Mouse (Mus musculus): ENCODE measurements around the gene Uso1. TPM values are rescaled to one million over a fixed set of nuclear protein-coding genes. Genes with fewer than 3 reads are reported as not detected.

The Uso1 gene
- polyA plus RNA-seq, 1 experiment from 2014 or later = 34.1 TPM

DNA sequence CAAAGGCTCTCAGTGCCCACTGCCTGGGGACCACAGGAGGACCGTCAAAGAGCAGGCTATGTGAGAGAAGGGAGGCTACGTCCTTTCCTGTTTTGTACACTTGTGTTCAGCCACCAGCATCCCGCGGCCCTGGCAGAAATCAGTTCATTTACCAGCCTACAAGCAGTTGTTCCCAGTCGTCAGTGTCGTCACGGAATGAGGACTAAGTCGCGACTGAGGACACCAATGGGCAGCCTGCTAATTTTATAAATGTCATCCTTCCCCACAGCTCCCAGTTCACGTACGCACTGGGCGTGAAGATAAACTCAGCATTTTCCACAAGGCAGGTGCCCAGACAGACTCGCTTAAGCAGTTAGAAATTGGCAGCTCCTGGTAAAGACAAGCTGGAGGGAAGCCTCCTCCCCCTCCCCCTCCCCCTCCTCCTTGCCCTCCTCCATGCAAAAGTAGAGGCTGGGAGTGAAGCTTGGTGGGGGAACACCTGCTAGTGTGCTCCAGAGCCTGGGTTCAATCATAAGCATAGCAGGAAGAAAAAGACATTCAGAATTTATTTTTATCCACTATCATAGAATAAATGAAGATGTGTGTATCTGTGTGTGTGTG lies 33.8 kb upstream of the Uso1 start:
- Histone ChIP-seq H3K27me3 (ENCODE audit: control insufficient read depth, insufficient read depth, low read length) (no peaks in the 10 kb centered on the region), H3K9ac (ENCODE audit: low read depth, low read length) (no peak overlapping the region), H3K4me3 (ENCODE audit: low read depth, low read length) (no peak overlapping the region), H3K9me3 (ENCODE audit: control insufficient read depth, low read length) (no peaks in the 10 kb centered on the region), H3K4me1 (replicated peaks; ENCODE audit: control insufficient read depth, insufficient read depth, low read length) (no peaks in the 10 kb centered on the region), H3K4me2 (replicated peaks; ENCODE audit: low read depth, low read length) (no peak overlapping the region), H3K27ac (ENCODE audit: low read depth, low read length) (no peak overlapping the region), H3K36me3 (ENCODE audit: control insufficient read depth, insufficient read depth, low read length) (no peaks in the 10 kb centered on the region)
- 81% methylated on average over 13 of the region's 13 CpGs for WGBS
- no peak for DNase-seq (ENCODE audit: low spot score)
- ATAC-seq (ENCODE audit: low FRiP score) = no peak

GRCm38 (mm10) chr5:92106327-92107125 lies 31.2 kb upstream of the Uso1 start:
- ATAC-seq (ENCODE audit: low FRiP score) (no peak), DNase-seq (ENCODE audit: low spot score) (no peak)
- no peak overlapping the region for H3K9ac ChIP-seq (ENCODE audit: low read depth, low read length)
- H3K36me3 ChIP-seq (ENCODE audit: control insufficient read depth, insufficient read depth, low read length) = no peaks in the 10 kb centered on the region
- 53% methylated on average over 10 of the region's 10 CpGs for WGBS
- no peak overlapping the region for H3K4me3 ChIP-seq (ENCODE audit: low read depth, low read length)
- no peak overlapping the region for H3K4me2 ChIP-seq (replicated peaks; ENCODE audit: low read depth, low read length)
- H3K27ac ChIP-seq (ENCODE audit: low read depth, low read length) = no peak overlapping the region
- no peaks in the 10 kb centered on the region for H3K27me3 ChIP-seq (ENCODE audit: control insufficient read depth, insufficient read depth, low read length)
- H3K9me3 ChIP-seq (ENCODE audit: control insufficient read depth, low read length) = no peaks in the 10 kb centered on the region
- no peaks in the 10 kb centered on the region for H3K4me1 ChIP-seq (replicated peaks; ENCODE audit: control insufficient read depth, insufficient read depth, low read length)

- Histone ChIP-seq H3K4me1 (replicated peaks; ENCODE audit: control insufficient read depth, insufficient read depth, low read length) (no peaks in the 10 kb centered on the region), H3K36me3 (ENCODE audit: control insufficient read depth, insufficient read depth, low read length) (no peaks in the 10 kb centered on the region), H3K27me3 (ENCODE audit: control insufficient read depth, insufficient read depth, low read length) (no peaks in the 10 kb centered on the region), H3K9ac (ENCODE audit: low read depth, low read length) (no peak overlapping the region), H3K9me3 (ENCODE audit: control insufficient read depth, low read length) (no peaks in the 10 kb centered on the region), H3K4me2 (replicated peaks; ENCODE audit: low read depth, low read length) (no peak overlapping the region), H3K4me3 (ENCODE audit: low read depth, low read length) (no peak overlapping the region), H3K27ac (ENCODE audit: low read depth, low read length) (no peak overlapping the region)
- DNase-seq (ENCODE audit: low spot score) = no peak
- ATAC-seq (ENCODE audit: low FRiP score) = no peak
- 87% methylated on average over 4 of the region's 4 CpGs for WGBS
Measured at GRCm38 (mm10) chr5:92107282-92107681, 30.5 kb upstream of the Uso1 start.

DNA sequence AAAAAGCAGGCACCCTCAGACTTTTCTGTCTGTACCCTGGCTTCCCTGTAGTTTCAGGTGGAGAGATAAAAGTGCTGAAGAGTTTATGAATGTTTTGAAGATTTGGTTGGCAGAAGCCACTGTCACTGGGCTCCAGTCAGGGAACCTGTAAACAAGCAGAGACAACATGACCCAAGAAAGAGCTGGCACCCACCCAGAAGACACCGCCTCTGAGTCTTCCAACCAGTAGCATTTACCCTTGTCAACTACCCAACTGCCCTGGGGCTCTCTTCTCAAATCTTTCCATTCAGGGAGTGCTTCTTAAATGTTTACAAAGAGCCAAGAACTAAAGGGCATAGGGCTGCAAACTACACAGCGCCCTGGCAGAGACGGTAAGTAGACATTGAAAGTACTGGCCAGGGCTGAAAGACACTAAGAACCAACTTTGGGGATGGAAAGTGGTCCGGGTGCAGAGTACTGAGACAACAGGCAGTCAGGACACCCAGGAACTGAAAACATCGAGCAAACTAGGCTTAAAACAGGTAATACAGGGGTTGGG lies 26.9 kb upstream of the Uso1 start:
- no peak overlapping the region for H3K4me2 ChIP-seq (replicated peaks; ENCODE audit: low read depth, low read length)
- H3K9ac ChIP-seq (ENCODE audit: low read depth, low read length) = no peak overlapping the region
- ATAC-seq (ENCODE audit: low FRiP score) = no peak
- H3K9me3 ChIP-seq (ENCODE audit: control insufficient read depth, low read length) = no peaks in the 10 kb centered on the region
- H3K4me3 ChIP-seq (ENCODE audit: low read depth, low read length) = no peak overlapping the region
- H3K4me1 ChIP-seq (replicated peaks; ENCODE audit: control insufficient read depth, insufficient read depth, low read length) = no peaks in the 10 kb centered on the region
- no peak overlapping the region for H3K27ac ChIP-seq (ENCODE audit: low read depth, low read length)
- no peak for DNase-seq (ENCODE audit: low spot score)
- no peaks in the 10 kb centered on the region for H3K27me3 ChIP-seq (ENCODE audit: control insufficient read depth, insufficient read depth, low read length)
- H3K36me3 ChIP-seq (ENCODE audit: control insufficient read depth, insufficient read depth, low read length) = no peaks in the 10 kb centered on the region
- 93% methylated on average over 5 of the region's 5 CpGs for WGBS

DNA sequence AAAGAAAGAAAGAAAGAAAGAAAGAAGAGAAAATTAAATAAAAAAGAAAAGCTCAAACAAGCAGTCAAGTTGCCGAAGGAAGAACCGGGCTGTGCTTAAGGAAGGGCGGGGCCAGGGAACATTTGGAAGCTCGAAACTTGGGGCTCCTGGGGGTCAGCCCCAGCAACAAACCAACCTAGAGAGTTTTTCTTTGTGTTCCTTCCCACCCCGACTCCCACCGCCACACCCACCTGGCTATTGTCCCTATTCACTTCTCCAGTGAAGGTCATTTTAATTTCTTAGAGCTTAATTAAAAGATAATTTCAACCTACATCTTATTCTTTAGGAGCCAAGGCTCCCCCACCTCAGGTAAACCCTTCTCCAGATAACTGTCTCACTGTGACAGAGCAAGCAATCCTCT lies 25.6 kb upstream of the Uso1 start:
- Histone ChIP-seq H3K27me3 (ENCODE audit: control insufficient read depth, insufficient read depth, low read length) (no peaks in the 10 kb centered on the region), H3K9me3 (ENCODE audit: control insufficient read depth, low read length) (no peaks in the 10 kb centered on the region), H3K4me2 (replicated peaks; ENCODE audit: low read depth, low read length) (0 out of 2 replicates have a peak overlapping the region, but pooled peaks have one; percentile 14), H3K4me1 (replicated peaks; ENCODE audit: control insufficient read depth, insufficient read depth, low read length) (no peaks in the 10 kb centered on the region), H3K36me3 (ENCODE audit: control insufficient read depth, insufficient read depth, low read length) (no peaks in the 10 kb centered on the region), H3K4me3 (ENCODE audit: low read depth, low read length) (no peak overlapping the region), H3K9ac (ENCODE audit: low read depth, low read length) (no peak overlapping the region), H3K27ac (ENCODE audit: low read depth, low read length) (no peak overlapping the region)
- ATAC-seq (ENCODE audit: low FRiP score) (no peak), DNase-seq (ENCODE audit: low spot score) (no peak)
- WGBS = 9% methylated on average over 6 of the region's 6 CpGs

- Histone ChIP-seq H3K27me3 (ENCODE audit: control insufficient read depth, insufficient read depth, low read length) (no peaks in the 10 kb centered on the region), H3K4me3 (ENCODE audit: low read depth, low read length) (peak overlapping the region; percentile 3; the same call in 1 of the 2 replicates), H3K4me2 (replicated peaks; ENCODE audit: low read depth, low read length) (peak overlapping the region; percentile 14; the same call in 1 of the 2 replicates), H3K4me1 (replicated peaks; ENCODE audit: control insufficient read depth, insufficient read depth, low read length) (no peaks in the 10 kb centered on the region), H3K9me3 (ENCODE audit: control insufficient read depth, low read length) (no peaks in the 10 kb centered on the region), H3K36me3 (ENCODE audit: control insufficient read depth, insufficient read depth, low read length) (no peaks in the 10 kb centered on the region), H3K27ac (ENCODE audit: low read depth, low read length) (no peak overlapping the region), H3K9ac (ENCODE audit: low read depth, low read length) (no peak overlapping the region)
- under 1% methylated on average over 10 of the region's 10 CpGs for WGBS
- ATAC-seq (ENCODE audit: low FRiP score) = no peak
- DNase-seq (ENCODE audit: low spot score) = peak; percentile 17
Measured at GRCm38 (mm10) chr5:92112585-92112984, 25.2 kb upstream of the Uso1 start.

- no peaks in the 10 kb centered on the region for H3K36me3 ChIP-seq (ENCODE audit: control insufficient read depth, insufficient read depth, low read length)
- H3K27ac ChIP-seq (ENCODE audit: low read depth, low read length) = no peak overlapping the region
- 89% methylated on average over 7 of the region's 7 CpGs for WGBS
- no peak for DNase-seq (ENCODE audit: low spot score)
- H3K9me3 ChIP-seq (ENCODE audit: control insufficient read depth, low read length) = no peaks in the 10 kb centered on the region
- H3K9ac ChIP-seq (ENCODE audit: low read depth, low read length) = no peak overlapping the region
- H3K27me3 ChIP-seq (ENCODE audit: control insufficient read depth, insufficient read depth, low read length) = no peaks in the 10 kb centered on the region
- H3K4me1 ChIP-seq (replicated peaks; ENCODE audit: control insufficient read depth, insufficient read depth, low read length) = no peaks in the 10 kb centered on the region
- H3K4me2 ChIP-seq (replicated peaks; ENCODE audit: low read depth, low read length) = no peak overlapping the region
- ATAC-seq (ENCODE audit: low FRiP score) = no peak
- H3K4me3 ChIP-seq (ENCODE audit: low read depth, low read length) = no peak overlapping the region
Measured at GRCm38 (mm10) chr5:92113484-92113883, 24.3 kb upstream of the Uso1 start.

- DNase-seq (ENCODE audit: low spot score) (no peak), ATAC-seq (ENCODE audit: low FRiP score) (no peak)
- 85% methylated on average over 6 of the region's 6 CpGs for WGBS
- H3K9me3 ChIP-seq (ENCODE audit: control insufficient read depth, low read length) = no peaks in the 10 kb centered on the region
- H3K27me3 ChIP-seq (ENCODE audit: control insufficient read depth, insufficient read depth, low read length) = no peaks in the 10 kb centered on the region
- no peak overlapping the region for H3K9ac ChIP-seq (ENCODE audit: low read depth, low read length)
- no peaks in the 10 kb centered on the region for H3K36me3 ChIP-seq (ENCODE audit: control insufficient read depth, insufficient read depth, low read length)
- no peaks in the 10 kb centered on the region for H3K4me1 ChIP-seq (replicated peaks; ENCODE audit: control insufficient read depth, insufficient read depth, low read length)
- H3K27ac ChIP-seq (ENCODE audit: low read depth, low read length) = no peak overlapping the region
- no peak overlapping the region for H3K4me3 ChIP-seq (ENCODE audit: low read depth, low read length)
- H3K4me2 ChIP-seq (replicated peaks; ENCODE audit: low read depth, low read length) = no peak overlapping the region
Measured at GRCm38 (mm10) chr5:92114223-92114622, 23.5 kb upstream of the Uso1 start.

DNA sequence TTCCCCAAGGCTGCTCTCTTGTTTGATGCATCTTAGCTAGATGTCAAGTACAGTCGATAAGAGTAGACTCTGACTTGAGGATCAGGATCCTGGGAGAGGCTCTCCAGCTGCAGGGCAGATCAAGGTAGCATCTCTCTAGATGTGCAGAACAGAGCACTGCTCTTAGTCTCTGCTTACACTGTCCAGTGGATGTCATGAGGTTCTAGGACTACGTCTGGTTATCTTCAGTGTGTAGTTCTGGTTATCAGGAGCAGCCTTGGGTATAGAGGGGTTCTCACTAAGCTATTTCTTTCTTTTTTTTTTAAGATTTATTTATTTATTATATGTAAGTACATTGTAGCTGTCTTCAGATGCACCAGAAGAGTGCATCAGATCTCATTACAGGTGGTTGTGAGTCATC lies 22.8 kb upstream of the Uso1 start:
- no peak for ATAC-seq (ENCODE audit: low FRiP score)
- Histone ChIP-seq H3K4me3 (ENCODE audit: low read depth, low read length) (no peak overlapping the region), H3K9ac (ENCODE audit: low read depth, low read length) (no peak overlapping the region), H3K4me2 (replicated peaks; ENCODE audit: low read depth, low read length) (no peak overlapping the region), H3K4me1 (replicated peaks; ENCODE audit: control insufficient read depth, insufficient read depth, low read length) (no peaks in the 10 kb centered on the region), H3K27me3 (ENCODE audit: control insufficient read depth, insufficient read depth, low read length) (no peaks in the 10 kb centered on the region), H3K27ac (ENCODE audit: low read depth, low read length) (no peak overlapping the region), H3K36me3 (ENCODE audit: control insufficient read depth, insufficient read depth, low read length) (no peaks in the 10 kb centered on the region), H3K9me3 (ENCODE audit: control insufficient read depth, low read length) (no peaks in the 10 kb centered on the region)
- DNase-seq (ENCODE audit: low spot score) = no peak
- WGBS = 92% methylated on average over 2 of the region's 2 CpGs
